Mouse (Mus musculus): ENCODE results near the gene Adcy5. TPM values are rescaled to one million over a fixed set of nuclear protein-coding genes. Genes with fewer than 3 reads are reported as not detected.

The Adcy5 gene
- polyA plus RNA-seq, 1 experiment from 2014 or later, result 2.2 TPM

DNA sequence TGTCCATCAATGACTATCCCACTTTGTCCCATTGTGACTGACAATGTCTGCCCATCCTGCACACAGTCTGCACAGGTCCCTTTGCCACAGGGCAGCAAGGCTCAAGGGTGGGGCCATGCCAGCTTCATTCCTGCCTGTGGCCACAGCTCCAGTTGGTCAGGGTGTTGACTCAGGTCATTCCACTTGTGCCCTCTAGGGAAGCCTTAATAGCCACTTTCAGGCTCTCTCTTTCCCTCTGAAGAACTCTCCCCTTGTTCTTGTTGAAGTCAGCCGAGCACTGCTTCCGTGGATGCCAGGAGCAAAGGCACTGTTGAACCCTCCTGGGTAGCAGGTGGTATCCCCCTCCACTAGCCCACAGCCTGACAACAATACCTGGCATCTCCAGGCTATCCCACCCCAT, 127.8 kb downstream of the Adcy5 start:
- Histone ChIP-seq H3K4me2 (no peak overlapping the region), H3K4me1 (no peaks in the 10 kb centered on the region), H3K4me3 (no peak overlapping the region), H3K27ac (no peak overlapping the region), H3K27me3 (no peaks in the 10 kb centered on the region), H3K9me3 (no peaks in the 10 kb centered on the region), H3K9ac (no peak overlapping the region), H3K36me3 (0 out of 2 replicates have a peak, but pooled peaks cover 2% of the 10 kb centered on the region)
- no peak for ATAC-seq (ENCODE audit: insufficient number of reproducible peaks, low FRiP score, low TSS enrichment, low read depth)
- 73% methylated on average over 2 of the region's 2 CpGs for WGBS

DNA sequence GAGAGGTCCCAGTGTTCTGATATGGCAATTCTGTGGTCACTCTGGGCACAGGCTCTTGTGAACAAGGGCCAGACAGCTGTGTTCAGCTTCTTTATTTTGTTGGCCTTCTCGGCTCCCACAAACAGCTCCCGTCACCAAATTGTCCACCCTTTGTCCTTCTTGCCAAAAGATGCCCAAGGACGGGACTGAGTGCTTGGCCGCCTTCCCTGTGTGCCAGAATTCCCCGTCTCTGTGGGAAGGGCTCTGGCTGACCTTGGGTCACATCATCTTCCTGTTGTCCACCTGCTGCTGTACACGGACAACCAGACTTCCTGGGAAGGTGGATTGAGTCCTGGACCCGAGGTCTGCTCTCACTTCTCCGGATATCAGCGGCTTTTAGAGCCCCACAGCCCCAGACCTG, 131.1 kb downstream of the Adcy5 start:
- Histone ChIP-seq H3K9ac (no peak overlapping the region), H3K27me3 (no peaks in the 10 kb centered on the region), H3K4me3 (no peak overlapping the region), H3K9me3 (no peaks in the 10 kb centered on the region), H3K27ac (no peak overlapping the region), H3K4me1 (no peaks in the 10 kb centered on the region), H3K4me2 (no peak overlapping the region), H3K36me3 (peaks cover 3% of the 10 kb centered on the region; the same call in 1 of the 2 replicates)
- ATAC-seq (ENCODE audit: insufficient number of reproducible peaks, low FRiP score, low TSS enrichment, low read depth), result no peak
- WGBS, result 76% methylated on average over 9 of the region's 9 CpGs

DNA sequence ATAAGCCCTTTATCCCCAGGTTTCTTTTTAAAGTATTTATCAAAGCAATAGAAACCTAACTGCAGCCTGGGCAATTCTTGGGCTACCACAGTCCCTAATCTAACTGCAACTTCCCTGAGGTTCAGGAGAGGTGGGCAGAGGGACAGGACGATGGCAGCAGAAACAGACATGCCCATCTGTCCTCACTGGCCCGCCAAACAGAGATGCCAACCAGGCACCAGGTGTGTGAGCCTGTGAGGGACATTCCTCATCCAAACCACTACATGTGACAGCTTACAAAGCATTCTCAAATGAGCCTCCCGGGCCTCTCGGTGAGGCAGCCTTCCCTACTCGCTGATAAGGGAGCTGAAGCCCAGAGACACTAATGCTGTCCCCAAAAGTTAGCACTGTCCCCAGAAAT, 132.6 kb downstream of the Adcy5 start:
- Histone ChIP-seq H3K4me3 (no peak overlapping the region), H3K4me1 (no peaks in the 10 kb centered on the region), H3K36me3 (peaks cover 3% of the 10 kb centered on the region; the same call in 1 of the 2 replicates), H3K27ac (no peak overlapping the region), H3K9ac (no peak overlapping the region), H3K4me2 (no peak overlapping the region), H3K9me3 (no peaks in the 10 kb centered on the region), H3K27me3 (no peaks in the 10 kb centered on the region)
- ATAC-seq (ENCODE audit: insufficient number of reproducible peaks, low FRiP score, low TSS enrichment, low read depth), result no peak
- 83% methylated on average over 5 of the region's 5 CpGs for WGBS

DNA sequence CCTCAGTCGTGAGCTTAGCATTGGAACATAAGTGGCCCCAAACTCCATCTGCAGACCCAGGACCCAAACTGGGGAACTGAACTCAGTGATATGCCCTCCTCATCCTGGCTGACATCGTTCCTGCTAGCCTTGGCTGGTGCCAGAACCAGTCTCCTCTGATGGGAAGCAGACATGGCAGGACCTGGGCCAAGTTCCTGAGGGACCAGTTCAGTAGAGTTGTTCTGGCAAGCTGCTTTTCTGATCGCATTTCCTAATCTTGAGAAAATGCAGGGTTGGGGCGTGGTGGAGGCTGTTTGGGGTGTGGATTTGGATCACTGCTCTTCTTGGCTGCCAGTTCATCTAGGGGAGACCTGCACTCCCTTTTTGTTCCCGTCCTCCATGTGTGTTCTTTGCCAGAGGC, 143.1 kb downstream of the Adcy5 start:
- Histone ChIP-seq H3K4me1 (0 out of 2 replicates have a peak, but pooled peaks cover 2% of the 10 kb centered on the region), H3K9me3 (no peaks in the 10 kb centered on the region), H3K9ac (no peak overlapping the region), H3K27me3 (no peaks in the 10 kb centered on the region), H3K4me2 (no peak overlapping the region), H3K27ac (no peak overlapping the region), H3K36me3 (peaks cover 14% of the 10 kb centered on the region; the same call in 1 of the 2 replicates), H3K4me3 (no peak overlapping the region)
- 58% methylated on average over 5 of the region's 5 CpGs for WGBS
- ATAC-seq (ENCODE audit: insufficient number of reproducible peaks, low FRiP score, low TSS enrichment, low read depth), result no peak

DNA sequence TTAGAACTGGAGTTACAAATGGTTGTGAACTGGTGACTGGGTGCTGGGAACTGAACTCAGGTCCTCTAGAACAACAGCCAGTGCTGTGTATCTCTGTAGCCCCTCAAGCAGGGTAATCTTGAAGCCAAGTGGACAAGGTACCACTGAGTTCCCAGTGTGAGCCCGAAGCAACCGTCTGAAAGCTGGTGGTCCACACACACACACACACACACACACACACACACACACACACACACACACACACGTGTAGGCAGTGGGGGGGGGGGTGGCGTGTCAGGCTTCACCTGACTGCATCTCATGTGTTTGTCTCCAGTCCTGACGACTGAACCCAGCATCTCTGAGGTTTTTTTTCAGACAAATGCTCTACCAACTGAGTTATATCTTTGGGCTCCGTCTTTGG, 145.5 kb downstream of the Adcy5 start:
- no peaks in the 10 kb centered on the region for H3K27me3 ChIP-seq

DNA sequence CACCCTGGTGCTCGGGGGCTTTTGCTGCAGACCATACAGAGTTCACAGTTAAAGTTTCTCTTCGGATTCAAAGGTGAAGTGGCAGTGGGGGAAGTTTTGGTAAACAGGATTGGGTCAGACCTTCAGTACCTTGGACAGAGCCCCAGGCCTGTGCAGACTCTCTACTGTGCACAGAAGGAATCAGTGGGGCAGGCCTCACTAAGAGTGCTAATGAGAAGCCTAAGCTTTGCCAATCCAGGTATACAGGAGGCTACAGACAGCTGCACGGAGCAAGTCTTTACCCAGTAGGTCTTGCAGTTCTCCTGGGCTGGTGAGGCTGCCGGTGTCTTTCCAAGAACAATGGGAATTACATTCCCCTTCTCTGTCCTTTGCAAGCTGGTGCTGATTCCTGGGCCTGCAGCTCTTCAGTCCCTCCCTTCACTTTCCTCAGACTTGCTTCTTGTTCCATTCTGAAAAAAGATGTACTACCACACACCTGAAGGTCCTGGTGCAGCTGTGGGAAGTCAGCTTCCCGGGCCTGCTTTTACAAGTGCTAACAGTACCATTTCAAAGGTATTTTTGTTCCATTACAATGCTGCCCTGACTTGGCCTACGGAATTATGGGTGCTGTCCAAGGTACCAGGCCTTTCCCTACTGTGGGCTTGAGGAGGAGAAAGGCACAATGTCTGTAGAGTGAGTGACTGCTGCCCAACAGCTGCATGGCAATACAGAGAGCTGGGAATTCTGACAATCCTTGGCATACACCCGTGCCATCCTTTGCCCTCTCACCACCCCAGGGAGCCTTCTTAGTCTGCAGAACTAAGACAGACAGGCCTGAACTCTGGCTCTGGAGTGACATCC, 148.0 kb downstream of the Adcy5 start:
- 42% methylated on average over 7 of the region's 7 CpGs for WGBS
- H3K4me1 ChIP-seq, result 0 out of 2 replicates have a peak, but pooled peaks cover 2% of the 10 kb centered on the region
- no peaks in the 10 kb centered on the region for H3K27me3 ChIP-seq
- H3K9ac ChIP-seq, result no peak overlapping the region
- H3K4me3 ChIP-seq, result no peak overlapping the region
- H3K4me2 ChIP-seq, result no peak overlapping the region
- no peak overlapping the region for H3K27ac ChIP-seq
- ATAC-seq (ENCODE audit: insufficient number of reproducible peaks, low FRiP score, low TSS enrichment, low read depth), result no peak
- peaks cover 25% of the 10 kb centered on the region for H3K36me3 ChIP-seq
- no peaks in the 10 kb centered on the region for H3K9me3 ChIP-seq

More for the DNA sequence above, 145.5 kb downstream of the Adcy5 start:
- H3K36me3 ChIP-seq, result peaks cover 25% of the 10 kb centered on the region
- ATAC-seq (ENCODE audit: insufficient number of reproducible peaks, low FRiP score, low TSS enrichment, low read depth), result no peak
- WGBS, result 85% methylated on average over 6 of the region's 6 CpGs
- no peak overlapping the region for H3K4me3 ChIP-seq
- no peak overlapping the region for H3K9ac ChIP-seq
- no peak overlapping the region for H3K27ac ChIP-seq
- H3K4me1 ChIP-seq, result 0 out of 2 replicates have a peak, but pooled peaks cover 2% of the 10 kb centered on the region
- H3K4me2 ChIP-seq, result no peak overlapping the region
- H3K9me3 ChIP-seq, result no peaks in the 10 kb centered on the region

DNA sequence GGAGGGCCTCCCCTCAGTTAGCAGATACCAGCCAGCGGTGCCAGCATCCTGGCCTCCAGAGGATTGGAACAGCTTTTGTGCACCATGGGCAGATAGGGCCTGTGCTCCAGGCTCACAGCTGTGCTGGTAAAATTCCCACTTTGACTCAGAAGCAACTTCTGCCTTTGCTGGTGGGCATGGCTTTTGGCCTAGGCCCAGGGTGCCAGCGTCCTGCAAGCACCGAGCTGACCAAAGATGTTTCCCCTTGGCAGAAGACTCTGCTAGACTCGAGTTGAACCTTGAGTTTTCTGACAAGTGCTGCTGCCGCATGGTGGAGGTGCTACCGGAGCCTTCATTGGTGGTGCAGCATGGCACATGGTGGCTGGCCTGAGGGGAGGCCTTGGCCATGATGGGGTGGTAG, 149.0 kb downstream of the Adcy5 start:
- no peak for ATAC-seq (ENCODE audit: insufficient number of reproducible peaks, low FRiP score, low TSS enrichment, low read depth)
- Histone ChIP-seq H3K27ac (no peak overlapping the region), H3K9me3 (no peaks in the 10 kb centered on the region), H3K27me3 (no peaks in the 10 kb centered on the region), H3K4me3 (no peak overlapping the region), H3K36me3 (peaks cover 25% of the 10 kb centered on the region), H3K4me2 (no peak overlapping the region), H3K9ac (no peak overlapping the region), H3K4me1 (no peaks in the 10 kb centered on the region)
- WGBS, result 88% methylated on average over 6 of the region's 6 CpGs

DNA sequence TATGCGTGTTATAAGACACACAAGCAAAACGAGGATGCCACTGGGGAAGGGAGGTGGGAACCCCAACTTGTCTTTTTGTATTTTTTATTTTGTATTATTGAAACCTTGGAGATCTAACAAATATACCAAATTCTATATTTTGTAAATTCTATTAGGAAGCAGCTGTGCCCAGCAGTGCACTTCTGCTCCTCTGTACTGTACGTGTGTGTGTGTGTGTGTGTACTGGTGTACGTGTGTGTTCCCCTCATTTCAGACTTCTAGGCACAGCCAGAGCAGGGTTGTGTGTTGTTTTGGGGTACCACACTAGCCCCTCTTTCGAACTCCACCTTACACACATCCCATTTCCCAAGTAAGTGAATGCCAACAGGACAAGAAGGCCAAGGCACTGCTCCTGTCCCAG, 149.7 kb downstream of the Adcy5 start:
- Histone ChIP-seq H3K27ac (no peak overlapping the region), H3K9ac (no peak overlapping the region), H3K4me2 (no peak overlapping the region), H3K4me3 (no peak overlapping the region), H3K9me3 (no peaks in the 10 kb centered on the region), H3K4me1 (no peaks in the 10 kb centered on the region), H3K36me3 (peaks cover 19% of the 10 kb centered on the region), H3K27me3 (no peaks in the 10 kb centered on the region)
- WGBS, result 85% methylated on average over 5 of the region's 5 CpGs
- ATAC-seq (ENCODE audit: insufficient number of reproducible peaks, low FRiP score, low TSS enrichment, low read depth), result no peak

DNA sequence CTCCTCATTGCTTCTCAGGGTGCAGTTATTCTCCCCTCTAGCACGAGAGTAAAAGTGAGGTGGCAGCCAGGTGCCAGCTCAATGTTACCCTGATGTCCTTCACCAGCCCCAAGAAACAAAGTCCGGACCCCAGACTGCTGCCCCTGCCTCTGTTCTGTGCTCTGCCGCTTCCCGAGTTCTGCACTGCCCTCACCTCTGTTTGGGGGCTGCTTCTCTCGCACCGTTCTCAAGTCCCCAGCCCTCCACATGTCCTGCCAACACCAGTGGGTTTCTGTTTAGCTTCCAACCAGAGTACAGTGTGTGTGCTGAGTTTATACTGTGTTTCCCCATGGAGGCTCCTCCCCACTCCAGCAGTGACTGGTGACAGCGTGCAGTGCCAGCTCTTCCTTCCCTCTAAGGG, 150.5 kb downstream of the Adcy5 start:
- no peaks in the 10 kb centered on the region for H3K27me3 ChIP-seq
- ATAC-seq (ENCODE audit: insufficient number of reproducible peaks, low FRiP score, low TSS enrichment, low read depth), result no peak
- H3K9ac ChIP-seq, result no peak overlapping the region
- peaks cover 13% of the 10 kb centered on the region for H3K36me3 ChIP-seq
- no peaks in the 10 kb centered on the region for H3K4me1 ChIP-seq
- no peaks in the 10 kb centered on the region for H3K9me3 ChIP-seq
- 85% methylated on average over 7 of the region's 7 CpGs for WGBS
- no peak overlapping the region for H3K4me2 ChIP-seq
- no peak overlapping the region for H3K4me3 ChIP-seq
- no peak overlapping the region for H3K27ac ChIP-seq

DNA sequence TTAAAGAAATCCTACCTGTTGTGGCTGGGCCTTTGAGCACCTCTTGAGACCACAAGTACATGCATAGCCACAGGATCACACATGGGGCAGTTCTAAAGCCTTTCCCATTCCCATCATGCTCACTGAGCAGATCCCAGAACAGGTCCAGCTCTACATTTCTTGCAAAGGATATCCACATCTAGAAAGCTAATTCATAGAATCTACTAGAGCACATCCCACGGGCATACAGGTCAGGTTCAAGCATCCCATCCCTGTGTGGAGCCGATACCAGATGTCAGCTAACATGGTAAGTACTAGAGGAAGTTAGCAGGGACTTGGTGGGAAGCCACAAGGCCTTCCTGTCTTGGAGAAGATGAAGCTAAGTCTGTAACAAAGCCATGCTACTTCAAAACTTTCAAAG, 152.0 kb downstream of the Adcy5 start:
- no peak overlapping the region for H3K9ac ChIP-seq
- no peak overlapping the region for H3K4me3 ChIP-seq
- no peaks in the 10 kb centered on the region for H3K4me1 ChIP-seq
- H3K27me3 ChIP-seq, result no peaks in the 10 kb centered on the region
- peaks cover 13% of the 10 kb centered on the region for H3K36me3 ChIP-seq
- H3K4me2 ChIP-seq, result no peak overlapping the region
- H3K27ac ChIP-seq, result no peak overlapping the region
- ATAC-seq (ENCODE audit: insufficient number of reproducible peaks, low FRiP score, low TSS enrichment, low read depth), result no peak
- H3K9me3 ChIP-seq, result no peaks in the 10 kb centered on the region
- WGBS, result 87% methylated on average over 2 of the region's 2 CpGs

DNA sequence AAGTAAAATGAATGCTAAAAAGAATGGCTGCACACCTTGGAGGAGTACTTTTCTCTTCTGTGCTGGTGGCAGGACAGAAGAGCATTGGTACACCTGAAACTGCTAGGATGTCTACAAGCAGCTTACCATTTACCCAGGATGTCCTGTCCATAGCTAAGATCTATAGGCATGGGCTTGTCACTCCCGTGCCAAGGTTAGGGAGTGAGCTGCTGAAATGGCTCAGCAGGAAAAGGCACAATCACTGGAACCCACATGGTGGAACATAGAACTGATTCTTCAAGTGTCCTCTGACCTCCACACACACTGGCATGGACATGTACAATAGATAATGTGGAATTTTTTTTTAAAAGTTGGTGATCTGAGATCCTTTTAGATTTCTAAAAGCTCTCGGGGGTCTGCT, 152.7 kb downstream of the Adcy5 start:
- Histone ChIP-seq H3K27me3 (no peaks in the 10 kb centered on the region), H3K9me3 (no peaks in the 10 kb centered on the region), H3K27ac (no peak overlapping the region), H3K36me3 (peaks cover 13% of the 10 kb centered on the region), H3K4me2 (no peak overlapping the region), H3K4me3 (no peak overlapping the region), H3K9ac (no peak overlapping the region), H3K4me1 (no peaks in the 10 kb centered on the region)
- WGBS, result 83% methylated on average over 2 of the region's 2 CpGs
- no peak for ATAC-seq (ENCODE audit: insufficient number of reproducible peaks, low FRiP score, low TSS enrichment, low read depth)

DNA sequence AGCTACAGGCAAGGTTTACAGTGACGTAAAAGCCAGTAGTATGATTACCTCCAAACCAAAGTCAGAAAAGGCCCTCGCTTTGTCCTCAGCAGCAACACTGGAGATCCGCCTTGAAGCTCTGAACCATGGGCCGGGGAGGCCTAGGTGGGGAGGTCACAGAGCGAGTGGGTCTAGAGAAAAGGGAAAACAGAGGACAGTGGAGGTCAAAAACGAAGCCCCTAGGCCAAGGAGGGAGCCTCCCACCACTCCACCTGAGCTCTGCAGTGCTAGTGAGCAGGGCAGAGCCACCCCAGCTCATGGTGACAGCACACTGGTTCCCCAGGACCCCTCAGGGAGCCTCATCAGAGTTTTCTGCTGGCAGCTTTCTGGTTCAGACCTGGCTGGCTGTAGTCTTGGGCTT, 153.3 kb downstream of the Adcy5 start:
- no peaks in the 10 kb centered on the region for H3K9me3 ChIP-seq
- H3K4me3 ChIP-seq, result no peak overlapping the region
- H3K4me1 ChIP-seq, result no peaks in the 10 kb centered on the region
- no peak overlapping the region for H3K9ac ChIP-seq
- H3K27ac ChIP-seq, result no peak overlapping the region
- WGBS, result 84% methylated on average over 6 of the region's 6 CpGs
- no peak overlapping the region for H3K4me2 ChIP-seq
- peaks cover 13% of the 10 kb centered on the region for H3K36me3 ChIP-seq
- no peak for ATAC-seq (ENCODE audit: insufficient number of reproducible peaks, low FRiP score, low TSS enrichment, low read depth)
- H3K27me3 ChIP-seq, result no peaks in the 10 kb centered on the region

All from limb, embryonic 15.5 days (tissue).